Mouse (Mus musculus): ENCODE results near the gene Abcc2.

Gene Abcc2

DNA sequence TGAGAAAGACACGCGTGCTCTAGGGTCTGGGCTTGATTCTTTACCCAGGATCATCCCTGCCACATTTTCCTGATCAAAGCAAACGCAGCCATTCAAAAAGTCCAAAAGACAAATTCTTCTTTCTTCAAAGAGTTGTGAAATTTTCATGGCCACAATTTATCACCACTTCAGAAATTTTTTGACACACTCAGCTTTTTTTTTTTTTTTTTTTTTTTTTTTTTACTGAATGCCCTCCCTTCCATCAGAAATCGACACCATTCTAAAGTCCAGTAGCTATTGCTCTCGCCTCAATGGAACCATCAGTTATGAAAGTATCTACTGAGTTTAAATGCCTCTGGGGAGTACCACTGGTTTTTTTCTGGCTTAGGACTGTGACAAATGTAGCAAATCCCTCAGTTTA, 1.6 kb upstream of the Abcc2 start:
- DNase-seq (ENCODE audit: low spot score) = no peak

DNA sequence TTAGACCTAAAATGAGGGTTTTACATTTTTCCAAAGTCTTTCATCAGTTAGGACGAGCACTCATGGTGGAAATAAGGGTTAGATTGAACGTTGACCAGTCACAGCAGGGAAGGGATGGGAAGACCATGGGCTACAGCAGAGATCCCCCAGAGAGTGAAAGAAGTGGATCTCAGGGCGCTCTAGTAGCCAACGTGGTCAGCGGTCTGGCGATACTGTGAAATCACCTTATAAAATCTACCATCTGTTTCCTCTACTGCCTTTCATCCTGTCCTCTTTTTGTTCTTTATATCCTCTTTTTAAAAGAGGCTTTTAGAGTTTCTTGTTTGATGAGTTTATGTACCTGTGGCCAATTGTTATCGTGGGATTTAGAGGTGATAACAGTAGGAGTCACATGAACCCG, 2.8 kb downstream of the Abcc2 start:
- DNase-seq (ENCODE audit: low spot score) = no peak

DNA sequence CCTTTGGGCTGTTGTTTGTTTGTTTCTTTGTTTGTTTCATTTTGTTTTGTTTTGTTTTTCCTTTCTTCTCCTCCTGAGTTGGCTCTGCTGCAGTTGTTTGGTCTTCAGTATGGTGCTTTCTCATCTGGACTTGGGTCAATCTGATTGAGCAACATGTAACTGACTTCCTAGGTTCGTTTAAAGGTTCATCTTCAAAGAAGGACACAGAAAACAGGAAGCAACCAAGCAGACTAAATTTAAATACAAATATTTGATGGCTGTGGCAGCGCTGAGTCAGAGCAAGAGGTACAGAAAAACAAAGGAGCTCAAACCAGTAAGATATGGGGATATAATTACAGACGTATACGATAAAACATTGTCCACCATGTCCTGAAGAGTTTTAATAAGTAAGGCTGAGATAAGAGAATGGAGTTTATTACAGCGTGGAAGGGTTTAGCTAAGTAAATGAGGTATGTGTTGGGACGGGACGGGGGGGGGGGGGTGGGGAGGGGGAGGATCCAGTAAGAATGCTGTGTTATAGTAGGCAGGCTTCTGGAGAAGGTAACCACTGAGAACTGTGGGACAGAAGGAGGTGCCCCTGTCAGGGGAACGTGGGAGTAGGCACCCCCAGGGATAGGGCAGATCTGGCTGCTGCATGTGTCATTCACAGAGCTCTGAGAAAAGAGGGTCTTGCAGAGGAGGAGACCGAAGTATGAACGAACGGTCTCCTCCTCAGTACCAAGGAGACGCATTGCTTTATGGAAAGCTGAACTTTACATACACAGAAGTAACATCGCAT, 4.4 kb downstream of the Abcc2 start:
- no peak for DNase-seq (ENCODE audit: low spot score)

DNA sequence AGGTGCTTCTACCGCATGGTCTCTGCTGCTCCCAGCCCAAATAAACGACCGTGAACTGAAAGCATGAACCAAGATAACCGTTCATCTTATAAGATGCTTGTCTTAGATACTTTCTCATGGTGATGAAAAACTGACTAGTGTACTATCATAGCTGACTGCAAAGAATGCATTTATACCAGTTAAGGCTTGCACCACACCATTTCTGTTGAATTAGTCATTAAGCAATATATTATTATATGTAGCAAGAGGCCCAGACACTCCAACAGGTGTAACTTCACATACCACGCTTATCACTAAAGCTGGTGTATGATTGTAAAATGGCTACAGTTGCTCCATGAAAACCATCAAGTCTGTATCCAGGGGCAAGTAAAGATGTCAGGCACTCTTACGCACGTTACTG, 7.8 kb downstream of the Abcc2 start:
- DNase-seq (ENCODE audit: low spot score) = no peak

DNA sequence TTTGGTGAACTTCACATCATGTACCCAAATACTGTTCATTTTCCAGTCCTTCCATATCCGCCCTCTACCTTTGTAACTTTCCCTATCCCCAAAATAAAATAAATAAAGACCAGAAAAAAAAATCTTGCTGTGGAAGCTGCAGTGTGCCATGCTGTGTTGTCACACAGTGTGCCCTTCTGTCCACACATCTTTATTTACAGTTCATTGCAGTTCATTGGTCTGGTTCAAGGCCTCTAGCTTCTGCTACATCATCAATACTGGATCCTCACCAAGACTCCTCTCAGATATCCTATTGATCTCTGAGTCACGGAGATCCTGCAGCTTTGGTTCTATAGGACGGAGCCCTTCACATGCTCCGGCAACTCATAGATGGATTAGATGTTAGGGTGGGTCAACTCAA, 10.5 kb downstream of the Abcc2 start:
- no peak for DNase-seq (ENCODE audit: low spot score)

DNA sequence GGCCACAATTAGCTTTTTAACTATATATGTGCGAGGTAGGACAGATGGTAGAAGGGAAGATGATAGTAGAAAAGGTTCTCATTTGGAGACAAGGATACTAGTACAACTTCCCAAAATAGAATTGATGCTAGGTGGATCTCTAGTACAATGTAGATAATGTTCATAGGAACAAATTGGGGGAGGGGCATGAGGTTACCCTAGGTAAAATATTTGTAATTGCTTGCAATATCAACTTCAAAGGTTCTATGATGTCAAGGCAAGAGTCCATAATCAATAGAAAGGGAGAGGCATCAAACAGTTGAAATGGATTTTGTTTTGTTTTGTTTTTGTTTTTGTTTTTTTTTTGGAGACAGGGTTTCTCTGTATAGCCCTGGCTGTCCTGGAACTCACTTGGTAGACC, 12.0 kb downstream of the Abcc2 start:
- no peak for DNase-seq (ENCODE audit: low spot score)

DNA sequence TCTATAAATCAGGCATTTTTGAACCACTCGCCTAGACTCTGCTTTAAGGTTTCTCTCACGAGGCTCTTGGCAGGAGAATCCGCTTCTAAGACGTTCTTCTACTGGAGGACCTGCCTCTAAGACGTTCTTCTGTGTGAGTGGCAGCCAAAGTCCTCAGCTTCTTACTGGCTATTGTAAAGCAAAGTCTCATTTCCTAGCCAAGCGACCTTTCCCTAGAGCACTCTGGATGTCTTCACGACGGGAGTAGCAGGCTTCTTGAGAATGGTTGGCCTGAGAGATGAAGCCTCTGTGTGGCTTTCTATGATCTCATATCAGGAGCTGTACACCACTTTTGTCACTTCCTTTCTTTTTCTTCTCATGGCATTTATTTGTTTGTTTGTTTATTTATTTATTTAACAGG, 13.5 kb downstream of the Abcc2 start:
- no peak for DNase-seq (ENCODE audit: low spot score)

DNA sequence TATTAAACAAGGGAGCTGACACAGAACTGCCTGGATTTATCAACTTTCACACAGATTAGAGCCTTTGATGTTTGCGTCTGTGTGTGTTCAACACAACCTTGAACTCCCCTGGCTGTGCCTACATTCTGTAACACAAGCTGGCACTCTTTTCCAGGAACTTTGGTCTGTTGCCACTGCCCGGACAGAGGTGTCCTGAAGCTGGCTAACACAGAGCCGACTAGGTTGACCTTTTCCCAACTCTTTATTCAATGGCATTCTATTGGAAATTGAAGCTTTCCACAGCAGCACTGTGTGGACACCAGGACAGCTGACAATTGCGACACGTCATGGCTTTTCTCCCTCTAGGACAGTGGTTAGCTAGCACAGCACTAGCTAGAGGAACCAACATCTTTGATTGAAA, 15.2 kb downstream of the Abcc2 start:
- no peak for DNase-seq (ENCODE audit: low spot score)

DNA sequence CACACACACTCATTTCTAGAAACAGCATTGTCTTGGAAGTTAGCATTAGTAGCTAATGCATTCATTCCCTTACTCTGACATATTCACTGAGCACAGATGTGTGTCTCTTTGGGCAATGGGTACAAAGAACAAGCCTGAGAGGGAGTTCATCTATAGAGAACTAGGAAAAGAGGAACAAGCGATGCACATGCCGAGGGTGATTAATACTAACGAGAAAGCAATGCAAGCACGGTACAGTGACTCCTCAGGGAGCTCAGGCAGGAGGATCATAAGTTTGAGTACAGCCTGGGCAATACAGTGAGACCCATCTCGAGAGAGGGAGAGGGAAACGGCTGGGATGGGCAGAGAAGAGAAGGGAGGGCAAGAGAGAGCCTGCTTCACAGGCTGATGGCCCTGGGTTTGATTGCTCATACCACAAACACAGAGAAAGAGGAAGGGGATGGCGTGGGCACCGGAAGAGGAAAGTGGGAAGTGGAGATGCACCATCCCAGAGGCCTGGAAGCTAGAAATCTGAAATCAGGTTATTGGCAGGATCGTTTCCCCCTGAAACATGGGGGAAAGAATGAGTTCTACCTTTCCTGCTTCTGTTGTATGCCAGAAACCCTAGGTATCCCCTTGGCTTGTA, 19.5 kb downstream of the Abcc2 start:
- DNase-seq (ENCODE audit: low spot score) = no peak

DNA sequence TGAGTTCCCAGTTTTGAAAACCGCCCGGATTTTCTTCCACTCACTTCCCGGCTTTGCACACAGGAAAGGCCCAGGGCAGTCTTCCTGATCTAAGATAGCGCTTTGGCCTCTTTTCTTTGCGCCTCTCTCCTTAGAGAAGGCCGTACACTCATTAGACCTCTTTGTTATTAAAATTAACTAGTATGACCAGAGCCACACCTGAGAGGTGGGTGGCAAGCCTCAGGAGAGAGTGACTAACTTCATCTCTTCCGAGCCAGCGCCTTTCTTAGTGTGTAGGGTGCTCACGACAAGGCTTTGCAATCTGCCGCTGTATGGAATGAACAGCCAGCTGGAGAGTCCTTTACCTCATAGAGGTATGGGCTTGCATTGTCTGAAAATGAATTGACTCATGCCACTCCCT, 21.9 kb downstream of the Abcc2 start:
- DNase-seq (ENCODE audit: low spot score) = no peak

DNA sequence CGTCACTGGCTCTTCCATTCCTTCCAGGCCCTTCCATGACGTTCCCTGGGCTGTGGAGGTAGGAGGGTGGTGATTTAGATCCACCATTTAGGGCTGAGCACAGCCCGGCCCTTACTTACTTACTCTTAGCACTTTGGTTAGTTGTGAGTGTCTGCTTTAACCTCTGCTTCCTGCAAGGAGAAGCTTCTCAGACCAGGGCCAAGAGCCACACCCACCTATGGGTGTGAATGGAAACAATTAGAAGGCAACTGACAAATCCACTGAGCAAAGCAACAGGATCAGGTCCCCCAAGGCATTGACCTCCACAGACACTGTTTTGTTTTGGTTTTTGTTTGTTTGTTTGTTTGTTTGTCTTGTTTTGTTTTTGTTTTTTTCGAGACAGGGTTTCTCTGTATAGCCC, 27.3 kb downstream of the Abcc2 start:
- DNase-seq (ENCODE audit: low spot score) = no peak

DNA sequence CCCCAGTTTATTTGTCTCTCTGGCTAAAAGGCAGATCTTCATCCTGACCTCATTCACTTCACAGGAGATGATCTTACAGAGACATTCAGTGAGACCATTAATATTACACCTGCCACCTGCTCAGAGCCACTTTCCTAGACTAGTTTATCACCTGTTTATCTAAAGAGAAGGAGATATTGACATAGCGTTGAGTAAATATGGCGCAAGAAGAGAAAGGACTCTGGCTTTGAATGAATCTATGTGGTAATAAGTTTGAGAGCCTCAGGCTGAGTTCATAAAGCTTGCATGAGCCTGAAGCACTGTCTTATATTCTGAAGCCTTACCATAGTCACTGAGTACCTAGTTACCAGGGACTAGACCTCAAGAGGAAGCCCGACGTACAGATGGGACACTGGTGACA, 29.4 kb downstream of the Abcc2 start:
- no peak for DNase-seq (ENCODE audit: low spot score)

DNA sequence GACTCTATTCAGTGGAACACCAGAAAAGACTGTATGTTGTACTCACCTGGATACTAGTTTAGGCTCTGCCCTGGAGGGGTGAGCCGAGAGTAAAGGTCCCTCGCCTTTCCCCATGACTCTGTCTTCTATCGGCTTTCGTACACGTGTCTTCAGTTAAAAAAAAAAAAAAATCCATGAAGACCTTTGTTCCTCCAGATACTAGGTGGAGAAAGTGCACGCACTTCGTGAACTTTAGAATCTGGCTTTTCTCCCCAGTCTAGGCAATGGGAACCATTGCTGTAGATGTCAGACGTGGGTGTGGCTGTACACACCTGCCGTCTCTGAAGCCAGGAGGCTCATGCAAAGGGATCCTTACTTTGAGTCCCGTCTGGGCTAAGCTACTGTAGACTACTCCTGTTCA, 31.3 kb downstream of the Abcc2 start:
- no peak for DNase-seq (ENCODE audit: low spot score)

DNA sequence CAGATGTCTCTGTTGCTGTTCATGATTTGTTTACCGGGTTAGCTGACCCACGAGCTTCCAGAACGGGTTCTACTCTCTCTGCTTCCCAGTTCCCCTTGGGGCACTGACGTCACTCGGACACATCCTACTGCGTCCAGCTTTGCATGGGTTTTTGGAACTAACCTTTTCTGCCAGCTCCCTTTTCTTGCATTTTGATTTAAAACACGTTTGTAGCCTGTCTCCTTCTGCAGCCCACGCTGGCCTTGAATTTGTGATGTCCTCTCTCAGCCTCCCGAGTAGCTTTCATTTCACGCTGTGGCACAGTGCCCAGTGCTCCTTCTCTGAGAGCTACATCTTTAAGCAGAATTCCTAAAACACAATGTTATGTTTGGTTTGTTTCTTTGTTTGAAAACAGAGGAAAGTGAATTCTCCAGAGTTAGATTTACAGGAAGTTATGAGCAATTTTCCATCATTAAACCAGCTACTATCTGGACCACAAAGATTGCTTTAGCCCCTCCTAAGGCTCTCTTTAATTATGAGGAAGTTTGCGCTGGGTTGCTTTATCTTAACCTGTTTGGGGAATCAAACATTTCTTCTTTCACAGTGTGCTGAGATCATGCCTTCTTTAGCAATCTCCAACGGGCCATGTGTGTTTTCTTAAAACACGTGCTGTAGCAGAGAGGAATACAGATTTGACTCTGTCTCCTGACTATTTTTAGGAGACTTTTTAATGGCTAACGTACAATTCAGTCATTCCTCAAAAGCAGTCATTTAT, 33.8 kb downstream of the Abcc2 start:
- DNase-seq (ENCODE audit: low spot score) = no peak

DNA sequence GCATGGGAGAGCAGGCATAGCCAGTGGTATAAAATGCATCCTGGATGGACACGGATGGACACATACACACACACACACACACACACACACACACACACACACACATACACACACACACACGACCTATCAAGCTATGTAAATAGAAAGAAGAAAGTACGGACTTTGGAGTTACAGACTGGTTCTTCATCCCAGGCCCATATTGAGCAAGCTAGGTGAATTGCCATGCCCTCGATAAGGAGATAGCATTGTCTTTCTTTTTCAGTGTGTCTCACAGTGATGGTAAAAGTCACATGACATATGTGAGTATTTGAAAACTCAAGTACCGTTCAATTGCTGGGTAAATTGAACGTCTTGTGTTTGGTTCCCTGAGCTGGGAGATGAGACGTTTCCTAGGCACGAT, 44.9 kb downstream of the Abcc2 start:
- DNase-seq (ENCODE audit: low spot score) = no peak

DNA sequence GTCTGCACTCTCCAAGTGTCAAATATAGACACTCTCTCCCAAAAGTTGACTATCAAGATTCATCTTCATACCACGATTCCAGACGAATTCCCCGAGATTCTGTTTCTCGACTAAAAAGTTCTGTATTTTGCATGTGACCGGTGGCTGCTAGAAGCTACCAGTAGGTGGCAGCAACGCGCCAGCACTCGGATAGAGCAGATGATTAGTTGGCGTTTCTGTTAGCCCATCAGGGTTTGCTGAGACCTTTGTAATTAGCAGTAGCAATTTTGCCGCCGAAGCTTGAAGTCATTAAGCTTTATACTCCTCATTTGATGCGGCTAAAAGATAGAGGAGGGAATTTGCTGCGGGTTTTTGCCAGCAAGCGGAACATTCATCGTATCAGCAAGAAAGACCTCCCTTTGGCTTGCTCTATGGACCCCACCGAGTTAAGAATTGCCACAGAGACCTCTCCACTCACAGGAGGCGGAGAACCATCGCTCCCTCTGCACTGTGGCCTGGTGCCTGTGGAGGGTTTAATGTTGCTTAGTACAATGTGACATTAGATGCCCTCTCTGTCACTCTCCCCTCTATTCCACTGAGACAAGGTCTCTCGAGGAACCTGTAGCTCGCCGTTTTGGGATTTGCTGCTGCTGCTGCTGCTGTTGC, 50.6 kb downstream of the Abcc2 start:
- DNase-seq (ENCODE audit: low spot score) = peak; percentile 74

DNA sequence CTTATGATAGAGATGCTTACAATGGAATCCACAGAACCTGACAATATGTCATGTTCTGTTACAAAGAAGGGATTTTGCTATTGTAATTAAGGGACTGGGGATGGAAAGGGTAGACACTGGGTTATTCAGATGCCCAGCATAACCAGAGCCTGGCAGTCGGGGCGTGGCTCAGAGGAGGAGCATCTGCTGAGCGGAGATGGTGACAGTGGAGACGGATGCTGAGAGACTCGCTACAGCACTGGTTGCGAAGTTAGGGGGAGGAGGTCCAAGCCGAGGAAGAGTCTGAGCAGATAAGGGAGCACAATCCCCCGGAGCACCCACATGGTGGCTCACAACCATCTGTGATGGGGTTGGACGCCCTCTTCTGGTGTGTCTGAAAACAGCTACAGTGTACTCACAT, 61.2 kb downstream of the Abcc2 start:
- DNase-seq (ENCODE audit: low spot score) = no peak

DNA sequence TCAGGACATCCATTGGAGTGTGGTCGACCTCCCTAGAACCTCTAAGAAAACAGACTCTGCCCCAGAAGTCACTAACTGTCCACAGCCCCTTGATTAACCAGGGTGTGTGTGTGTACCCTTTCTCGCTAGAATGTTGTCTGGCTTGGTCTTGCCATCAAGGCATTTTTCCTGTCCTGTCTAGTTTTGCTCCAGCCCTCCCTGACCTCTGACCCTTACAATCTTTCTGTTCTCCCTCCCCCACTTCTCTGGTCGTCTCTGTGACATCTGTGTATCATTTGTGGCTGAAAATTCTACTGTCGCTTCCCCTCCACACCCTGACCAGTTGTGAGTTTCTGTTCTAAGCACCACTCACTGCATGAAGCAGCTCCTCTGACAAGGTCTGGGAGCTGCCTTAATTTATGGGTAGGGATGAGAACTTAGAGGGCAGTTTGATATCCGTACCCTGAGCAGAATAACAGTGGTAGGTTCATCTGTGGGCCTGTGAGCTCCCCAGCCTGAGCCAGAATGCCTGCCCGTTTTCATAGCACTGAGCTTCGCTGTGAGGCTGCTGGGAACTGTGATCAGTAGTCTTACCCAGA, 63.4 kb downstream of the Abcc2 start:
- no peak for DNase-seq (ENCODE audit: low spot score)

DNA sequence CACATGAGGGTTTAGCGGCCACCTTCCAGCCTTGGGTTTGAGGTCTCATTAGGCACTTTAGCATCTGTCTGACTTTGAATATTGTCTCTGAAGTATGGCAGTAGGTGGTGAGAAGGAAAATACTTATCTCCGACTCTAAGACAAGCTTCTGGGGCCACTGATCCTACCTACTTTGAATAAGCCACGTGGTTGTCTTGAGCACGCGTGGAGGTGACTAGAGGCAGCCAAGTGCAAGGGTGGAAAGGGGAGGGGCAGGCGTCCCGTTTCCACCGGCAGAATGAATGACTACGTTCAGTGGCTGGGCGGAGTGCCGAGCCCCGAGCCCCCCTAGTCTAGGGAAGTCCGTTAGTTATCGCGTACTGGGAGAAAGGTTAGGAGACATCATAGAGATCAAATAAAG, 65.1 kb downstream of the Abcc2 start:
- no peak for DNase-seq (ENCODE audit: low spot score)

DNA sequence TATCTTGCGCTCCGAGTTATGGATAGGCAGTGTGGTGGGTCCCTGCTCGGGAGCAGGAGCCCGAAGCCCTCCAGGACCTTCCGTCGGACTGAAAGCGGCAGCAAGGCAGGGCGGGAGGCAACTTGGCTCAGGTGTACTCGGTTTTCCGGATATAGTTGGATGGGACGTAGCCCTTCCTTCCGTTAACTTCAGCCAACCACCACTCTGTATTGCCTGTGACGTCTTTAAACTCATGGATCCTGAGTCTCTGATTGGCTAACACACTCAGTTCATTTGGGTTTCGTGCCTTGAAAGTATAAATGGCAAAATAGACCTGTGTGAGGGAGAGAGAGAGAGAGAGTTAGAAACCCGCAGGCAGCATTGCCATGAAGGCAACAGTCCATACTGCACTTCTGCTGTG, 66.0 kb downstream of the Abcc2 start:
- no peak for DNase-seq (ENCODE audit: low spot score)

DNA sequence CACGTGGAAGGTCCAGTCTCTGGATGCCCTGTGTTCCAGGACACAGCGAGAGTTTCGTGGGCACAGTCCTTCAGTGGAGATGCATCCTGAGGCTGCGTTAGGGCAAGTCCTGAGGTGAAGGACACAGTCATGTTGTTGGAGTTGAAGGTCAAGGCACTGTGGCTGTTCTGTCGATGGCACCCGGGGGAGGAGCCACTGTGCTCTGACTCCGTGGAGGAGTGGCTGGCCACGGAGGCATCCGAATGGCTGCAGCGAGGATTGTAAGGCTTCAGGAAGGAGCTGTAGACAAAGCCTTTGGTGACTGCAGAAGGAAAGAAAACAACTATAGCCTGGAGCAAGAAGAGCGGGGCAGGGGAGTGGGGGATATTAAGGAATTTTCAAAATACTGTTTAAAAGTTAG, 68.0 kb downstream of the Abcc2 start:
- DNase-seq (ENCODE audit: low spot score) = no peak

DNA sequence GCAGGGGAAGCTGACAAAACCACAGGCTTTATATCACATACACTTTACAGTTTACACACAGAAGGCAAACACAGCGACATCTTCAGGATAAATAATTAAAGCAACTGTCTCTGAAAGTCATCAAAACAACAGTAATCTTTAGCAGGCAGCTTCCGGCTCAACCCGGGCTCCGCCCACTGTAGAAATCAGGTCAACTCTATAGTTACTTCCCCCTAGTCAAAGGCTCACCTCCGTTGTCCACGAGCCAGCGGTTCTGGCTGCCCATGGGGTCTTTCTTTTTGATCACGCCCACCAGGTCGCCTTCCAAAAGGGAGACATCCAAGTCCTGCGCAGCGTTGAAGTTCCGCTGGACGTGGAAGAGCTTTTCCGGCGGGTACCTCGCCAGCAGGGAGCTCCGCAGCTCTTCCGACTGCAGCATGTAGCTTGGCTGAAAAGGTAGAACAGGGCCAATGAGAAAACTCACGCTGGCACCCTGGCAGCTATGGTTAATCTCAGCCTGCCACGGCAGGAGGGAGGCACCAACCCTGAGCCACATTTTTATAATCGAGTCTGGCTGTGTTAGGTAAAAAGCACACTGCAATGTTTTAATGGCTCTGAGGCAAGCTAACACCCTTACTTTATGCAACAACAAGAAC, 70.1 kb downstream of the Abcc2 start:
- DNase-seq (ENCODE audit: low spot score) = no peak

Data from urinary bladder, postnatal 25 days (tissue).